Mouse (Mus musculus) embryo, embryonic 11 days (tissue): ENCODE data around the gene Rtbdn.

Experiments
- DNase-seq: peaks from one replicate; pipeline ENCODE4 v3.0.0-alpha.2; 2015

The Rtbdn gene

DNA sequence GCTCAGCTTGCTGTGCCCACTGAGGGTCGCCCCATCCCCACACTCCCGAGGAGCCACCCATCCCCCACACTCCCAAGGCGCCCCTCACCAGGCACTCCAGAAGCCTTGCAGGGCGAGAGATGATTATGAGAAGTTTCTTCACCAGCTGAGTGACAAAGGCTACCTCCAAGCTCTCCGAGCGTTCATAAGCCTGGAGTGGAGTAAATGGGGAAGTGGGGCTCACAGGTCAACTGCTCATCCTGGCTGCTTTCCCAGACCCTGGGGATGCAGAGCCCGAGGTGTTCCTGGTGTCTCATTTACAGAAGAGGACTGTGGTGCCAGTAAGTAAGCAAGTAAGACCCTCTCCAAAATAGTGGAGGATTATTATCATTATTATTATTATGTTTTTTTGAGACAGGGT lies 21.2 kb upstream of the Rtbdn start:
- no peak for DNase-seq

DNA sequence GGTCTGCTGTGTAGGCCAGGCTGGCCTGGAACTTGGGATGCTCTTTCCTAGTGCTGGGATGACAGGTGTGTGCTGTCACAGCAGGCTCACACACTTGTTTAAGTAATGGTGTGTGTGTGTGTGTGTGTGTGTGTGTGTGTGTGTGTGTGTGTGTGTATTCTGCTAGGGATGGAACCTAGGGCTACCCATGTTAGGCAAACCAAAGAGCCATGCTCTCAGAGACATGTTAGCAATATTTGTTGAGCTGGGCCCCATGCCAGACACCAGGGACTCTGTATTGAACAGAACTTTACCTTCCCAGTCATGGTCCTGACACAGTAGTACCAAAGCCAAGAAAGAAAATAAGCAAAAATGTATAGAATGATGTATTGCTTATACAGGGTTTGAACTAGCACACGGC lies 19.3 kb upstream of the Rtbdn start:
- DNase-seq, result no peak

DNA sequence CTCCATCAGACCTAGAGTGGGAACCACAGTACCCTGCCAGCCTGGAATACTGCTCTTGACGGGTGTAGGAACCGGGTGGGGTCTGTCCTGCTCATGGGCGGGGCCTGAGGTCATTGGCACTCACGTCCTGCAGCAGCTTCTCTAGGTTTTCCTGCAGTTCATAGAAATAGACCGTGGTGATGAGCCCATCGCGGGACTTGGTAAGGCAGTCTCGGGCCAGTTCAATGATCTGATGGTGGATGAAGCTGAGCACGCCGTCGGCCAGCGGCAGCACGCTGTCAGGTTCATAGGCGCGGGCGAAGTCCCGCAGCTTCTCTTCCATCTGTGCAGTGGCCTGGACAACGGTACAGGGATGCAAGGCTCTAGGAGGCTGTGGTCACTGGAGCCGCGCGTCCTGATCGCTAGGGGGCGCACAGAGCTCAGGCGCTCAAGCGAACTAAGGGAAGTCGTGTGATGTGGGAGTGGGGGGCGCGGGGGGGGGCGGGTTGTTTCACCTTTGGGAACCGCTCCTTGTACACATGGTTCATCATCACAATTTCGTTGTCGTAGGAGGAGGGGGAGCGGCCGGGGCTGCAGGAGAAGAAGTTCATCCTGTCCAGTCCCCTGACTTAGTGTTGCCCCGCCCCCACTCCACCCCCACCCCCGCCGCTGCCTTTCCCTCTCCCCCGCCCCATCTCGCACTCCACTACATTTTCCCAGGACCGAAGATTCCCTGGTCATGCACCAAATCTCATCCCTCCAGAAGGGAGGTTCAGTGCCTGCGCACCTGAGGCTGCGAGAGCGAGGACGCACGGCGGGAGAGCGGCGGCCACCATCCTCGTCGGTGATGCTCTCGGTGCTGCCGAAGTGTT lies 18.1 kb upstream of the Rtbdn start:
- DNase-seq, result peak; percentile 88

GRCm38 (mm10) chr8:84930582-84930981 lies 16.2 kb upstream of the Rtbdn start:
- no peak for DNase-seq

DNA sequence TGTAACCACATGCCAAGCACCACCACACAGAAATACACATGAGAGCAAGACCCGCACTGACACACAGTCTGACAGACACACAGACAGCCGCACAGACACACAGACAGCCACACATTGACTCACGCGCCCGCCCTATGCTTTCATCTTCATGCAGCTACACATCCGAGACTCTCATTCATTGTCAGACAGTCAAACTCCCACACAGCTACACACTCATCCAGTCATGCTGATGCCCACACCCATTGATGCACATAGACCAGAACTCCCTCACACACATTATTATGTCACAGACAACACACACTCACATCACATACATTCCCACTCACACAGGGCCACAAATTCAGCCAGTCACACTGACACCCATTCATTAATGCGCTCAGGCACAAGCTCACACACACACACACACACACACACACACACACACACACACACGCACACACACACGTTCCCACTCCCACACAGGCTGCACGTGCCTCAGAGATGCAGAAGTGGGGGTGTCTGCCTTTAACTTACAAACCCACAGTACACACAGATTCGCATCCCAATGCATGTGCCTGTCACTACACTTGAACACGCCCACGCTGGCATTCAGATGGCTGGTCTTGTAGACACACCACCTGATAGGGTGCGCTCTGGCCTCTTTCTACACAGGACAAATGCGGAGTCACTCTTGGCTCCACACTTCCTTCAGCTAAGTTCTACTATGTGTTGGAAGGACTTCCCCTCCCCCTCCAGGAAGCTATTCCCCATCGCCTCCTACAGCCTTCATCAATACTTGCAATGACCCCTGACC lies 12.8 kb upstream of the Rtbdn start:
- no peak for DNase-seq

DNA sequence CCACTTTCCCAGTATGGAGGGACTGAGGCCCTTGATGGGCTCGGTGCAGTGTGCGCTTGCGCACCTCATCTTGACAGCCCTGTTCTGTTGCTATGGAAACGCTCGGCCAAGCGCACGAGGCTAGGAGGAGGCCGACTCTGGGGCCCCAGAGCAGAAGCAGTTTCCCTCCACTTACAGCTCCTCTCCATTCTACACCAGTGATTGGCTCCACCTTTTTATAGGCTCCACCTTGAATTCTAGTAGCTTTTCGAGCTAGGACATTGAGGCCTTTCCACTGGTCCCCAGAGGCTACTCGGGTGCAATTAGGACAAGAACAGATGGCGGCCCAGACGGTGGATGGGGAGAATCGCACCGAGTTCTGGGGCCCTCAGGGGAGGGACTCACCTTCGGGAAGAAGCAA lies 11.9 kb upstream of the Rtbdn start:
- peak; percentile 92 for DNase-seq

GRCm38 (mm10) chr8:84935489-84935888 lies 11.3 kb upstream of the Rtbdn start:
- peak; percentile 49 for DNase-seq

- DNase-seq, result no peak
Observed at GRCm38 (mm10) chr8:84936041-84936961, 10.5 kb upstream of the Rtbdn start.

- DNase-seq, result peak; percentile 87
Observed at GRCm38 (mm10) chr8:84936962-84937546, 9.7 kb upstream of the Rtbdn start, which contains the start of gene Mast1. Mast1 (minus strand) TSS chr8:84937359.

DNA sequence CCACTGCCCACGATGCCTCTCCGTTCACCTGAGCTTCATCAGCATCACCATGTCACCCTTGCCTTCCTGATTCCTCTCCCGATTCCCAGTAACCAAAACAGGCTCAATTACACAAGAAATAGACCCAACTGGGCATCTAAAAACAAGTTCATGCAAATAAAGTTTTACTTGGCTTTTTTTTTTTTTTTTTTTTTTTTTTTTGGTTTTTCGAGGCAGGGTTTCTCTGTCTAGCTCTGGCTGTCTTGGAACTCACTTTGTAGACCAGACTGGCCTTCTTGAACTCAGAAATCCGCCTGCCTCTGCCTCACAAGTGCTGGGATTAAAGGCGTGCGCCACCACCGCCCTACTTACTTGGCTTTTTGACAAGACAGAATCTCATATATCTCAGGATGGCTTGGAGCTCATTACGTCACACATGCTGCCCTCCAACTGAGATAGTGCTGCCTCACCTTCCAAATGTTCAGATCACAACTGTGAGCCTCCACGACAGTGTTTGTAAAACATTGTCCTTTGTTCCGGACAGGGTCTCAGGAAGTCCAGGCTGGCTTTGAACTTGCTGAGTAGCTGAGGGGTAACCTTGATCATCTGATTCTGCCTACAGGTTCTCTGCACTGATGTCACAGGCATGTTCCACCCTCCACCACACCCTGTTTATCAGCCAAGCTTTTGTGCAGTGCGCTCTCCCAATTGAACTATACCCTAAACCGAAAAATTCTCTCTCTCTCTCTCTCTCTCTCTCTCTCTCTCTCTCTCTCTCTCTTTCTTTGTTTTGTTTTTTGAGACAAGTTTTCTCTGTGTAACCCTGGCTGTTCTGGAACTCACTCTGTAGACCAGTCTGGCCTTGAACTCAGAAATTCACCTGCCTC lies 8.9 kb upstream of the Rtbdn start:
- no peak for DNase-seq

GRCm38 (mm10) chr8:84943699-84944098 lies 3.1 kb upstream of the Rtbdn start:
- DNase-seq, result peak; percentile 27

- peak; percentile 83 for DNase-seq
Observed at GRCm38 (mm10) chr8:84944478-84945160, 2.2 kb upstream of the Rtbdn start.

GRCm38 (mm10) chr8:84945235-84945632 lies 1.6 kb upstream of the Rtbdn start:
- peak; percentile 38 for DNase-seq

GRCm38 (mm10) chr8:84945633-84946527 lies 911 bp upstream of the Rtbdn start:
- peak; percentile 71 for DNase-seq

GRCm38 (mm10) chr8:84947241-84947545 lies 402 bp downstream of the Rtbdn start:
- DNase-seq, result peak; percentile 72

DNA sequence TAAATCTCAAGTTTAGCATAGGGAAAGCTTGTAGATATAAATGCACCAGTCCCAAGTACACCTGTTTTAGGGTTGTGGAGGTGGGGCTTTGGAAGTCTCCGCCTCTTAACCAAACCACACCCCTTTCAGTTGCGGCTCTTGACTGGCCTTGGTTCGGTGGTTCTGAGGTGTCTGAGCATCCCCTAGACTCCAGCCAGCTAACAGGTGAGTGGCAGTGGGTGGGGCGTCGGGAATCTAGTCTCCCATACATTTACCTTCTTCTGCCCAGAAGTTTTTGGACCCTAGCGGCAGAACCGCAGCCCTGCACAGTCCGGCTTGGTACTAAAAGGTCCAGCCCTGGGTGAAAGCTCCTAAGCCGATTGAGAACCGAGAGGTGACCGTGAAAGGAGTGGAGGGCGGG lies 3.0 kb downstream of the Rtbdn start:
- no peak for DNase-seq

DNA sequence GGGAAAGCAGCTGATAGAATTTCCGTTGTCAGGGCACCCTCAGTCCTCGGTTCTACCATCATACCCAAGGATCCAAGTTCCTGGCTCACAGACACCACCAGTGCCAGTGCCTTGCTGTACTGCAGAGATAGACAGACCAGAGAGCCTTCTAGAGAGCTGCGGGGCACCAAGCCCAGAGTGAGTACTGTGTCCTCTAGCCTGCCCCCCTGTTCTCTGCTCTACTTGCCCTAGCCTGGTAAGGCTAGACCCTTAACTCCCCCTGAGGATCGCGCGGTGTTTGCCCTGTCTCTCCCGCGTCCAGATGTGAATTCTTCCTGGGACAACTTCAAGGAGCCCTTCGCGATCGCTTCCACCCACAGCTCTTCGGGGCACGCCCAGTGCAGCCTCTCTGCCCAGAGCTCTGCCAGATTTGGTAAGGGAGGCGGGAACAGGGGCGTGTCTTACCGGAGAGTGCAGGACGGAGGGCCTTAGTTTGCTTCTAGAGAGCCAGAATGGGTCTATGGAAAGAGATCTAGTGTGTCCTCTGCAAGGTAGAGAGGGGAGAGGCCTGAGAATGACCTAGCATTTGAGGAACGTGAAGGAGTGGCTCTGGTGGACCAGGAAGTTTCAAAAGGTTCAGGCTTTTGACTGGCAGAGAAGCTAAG lies 5.9 kb downstream of the Rtbdn start:
- DNase-seq, result no peak

DNA sequence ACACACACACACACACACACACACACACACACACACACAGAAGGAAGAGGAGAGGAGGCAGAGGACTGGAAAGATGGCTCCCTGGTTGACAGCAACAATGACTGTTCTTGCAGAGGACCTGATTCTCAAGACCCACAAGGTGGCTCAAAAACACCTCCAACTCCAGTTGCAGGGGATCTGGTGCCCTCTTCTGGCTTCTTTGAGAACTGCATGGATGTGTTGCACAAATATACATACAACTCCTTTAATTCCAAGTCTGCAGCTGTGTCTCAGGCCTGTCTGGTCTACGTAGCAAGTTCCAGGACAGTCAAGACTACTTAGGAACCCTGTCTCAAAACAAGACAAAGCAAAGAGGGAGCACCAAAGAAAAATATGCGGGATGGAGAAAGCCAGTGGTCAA lies 10.0 kb downstream of the Rtbdn start:
- peak; percentile 75 for DNase-seq

DNA sequence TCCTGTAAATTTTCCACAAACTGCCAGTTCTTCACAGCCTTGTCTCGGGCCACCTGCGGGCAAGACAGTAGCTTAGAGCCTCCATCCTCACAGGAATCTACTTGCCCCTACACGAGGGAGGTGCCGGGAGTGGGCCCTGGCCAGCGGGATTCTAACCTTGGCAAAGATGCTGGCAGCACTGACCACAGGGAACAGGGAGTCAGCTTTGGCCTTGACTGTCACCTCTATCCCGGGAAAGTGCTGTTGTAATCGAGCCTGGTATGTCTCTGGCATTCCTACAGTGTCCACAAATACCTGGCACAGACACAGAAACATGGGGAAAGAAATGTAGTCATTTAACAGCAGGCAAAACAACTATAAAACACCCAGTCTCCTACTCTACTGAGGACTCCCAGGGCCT lies 13.0 kb downstream of the Rtbdn start:
- DNase-seq, result no peak
